Mouse (Mus musculus) testis, adult 2 months (tissue): ENCODE measurements around the gene Unc119b. TPM values are rescaled to one million over a fixed set of nuclear protein-coding genes. Genes with fewer than 3 reads are reported as not detected.

Experiments
- H3K27ac ChIP-seq: fragments of 200-500 bp; 2 replicates; pipeline ENCODE4 v1.5.1; 2012; ENCODE audit warnings: low read depth, low read length; ENCODE audit not compliant: control insufficient read depth, insufficient read depth
- H3K27me3 ChIP-seq: fragments of 200-500 bp; 2 replicates; pipeline ENCODE4 v1.6.1; 2012; ENCODE audit warnings: mild to moderate bottlenecking, low read length, moderate library complexity; ENCODE audit not compliant: control insufficient read depth, insufficient read depth
- H3K36me3 ChIP-seq: fragments of 200-500 bp; 2 replicates; pipeline ENCODE4 v1.6.1; 2012; ENCODE audit warnings: mild to moderate bottlenecking, low read length; ENCODE audit not compliant: control insufficient read depth, insufficient read depth
- H3K4me1 ChIP-seq: fragments of 200-500 bp; 2 replicates; pipeline ENCODE4 v1.6.1; 2012; ENCODE audit warnings: low read length; ENCODE audit not compliant: control insufficient read depth, insufficient read depth
- H3K4me3 ChIP-seq: fragments of 200-500 bp; 2 replicates; pipeline ENCODE4 v1.5.1; 2012; ENCODE audit warnings: low read depth, mild to moderate bottlenecking, low read length, moderate library complexity, mixed read lengths; ENCODE audit not compliant: control insufficient read depth
- CTCF ChIP-seq: fragments of 200-500 bp; IDR thresholded peaks from 2 replicates; pipeline ENCODE4 v1.5.1; 2012; ENCODE audit warnings: low read depth, mild to moderate bottlenecking, inconsistent platforms, low read length, moderate library complexity; ENCODE audit not compliant: control insufficient read depth, insufficient read depth, insufficient replicate concordance
- POLR2A ChIP-seq: fragments of 200-500 bp; IDR thresholded peaks from 2 replicates; pipeline ENCODE4 v1.6.1; 2012; ENCODE audit warnings: low read depth, mild to moderate bottlenecking, inconsistent platforms, low read length, moderate library complexity; ENCODE audit not compliant: control insufficient read depth
- polyA plus RNA-seq: library from polyadenylated mRNA; depleted of rRNA; stranded (reverse); fragments of >200 nt; gene quantifications from 2 replicates; pipeline ENCODE4 v1.2.3, GENCODE M21; 2012

Gene Unc119b
- polyA plus RNA-seq, 1 experiment = 15.7 TPM

- Histone ChIP-seq H3K4me3 (no peak within 1 kb of the TSS), H3K4me1 (no peaks in the 10 kb centered on the region), H3K27me3 (no peaks in the 10 kb centered on the region), H3K36me3 (peaks cover 4% of the 10 kb centered on the region; the same call in 1 of the 2 replicates), H3K27ac (no peak within 1 kb of the TSS)
- TF ChIP-seq POLR2A (no peak), CTCF (no peak)
Observed at GRCm38 (mm10) chr5:115098195-115098594, 36.6 kb downstream of the Unc119b start, which contains the start of gene Gm10401. Gene Gm10401, minus strand, starts transcription at chr5:115098295.

- H3K36me3 ChIP-seq = peaks cover 7% of the 10 kb centered on the region
- TF ChIP-seq CTCF (no peak), POLR2A (no peak)
Observed at GRCm38 (mm10) chr5:115091776-115092175, 43.0 kb downstream of the Unc119b start.

DNA sequence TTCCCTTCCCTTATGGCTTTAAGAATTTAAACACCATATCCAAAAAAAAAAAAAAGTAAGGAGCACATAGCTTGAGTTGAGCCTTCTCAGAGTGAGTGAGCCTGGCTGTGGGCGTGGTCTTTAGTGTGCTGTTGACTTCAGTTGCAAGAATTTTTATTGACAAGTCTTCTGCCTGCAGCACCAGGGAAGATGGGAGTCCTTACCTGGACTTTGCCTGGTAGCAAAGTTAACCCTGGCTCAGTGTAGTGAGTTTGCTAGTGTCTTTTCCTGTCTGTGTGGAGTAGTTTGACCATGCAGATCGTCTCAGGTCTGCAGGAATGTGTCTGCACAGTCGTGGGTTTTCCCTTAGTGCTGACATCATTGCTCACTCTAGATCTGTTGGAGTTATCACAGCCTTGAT lies 43.8 kb downstream of the Unc119b start:
- peaks cover 6% of the 10 kb centered on the region for H3K36me3 ChIP-seq
- H3K4me1 ChIP-seq = no peaks in the 10 kb centered on the region
- H3K4me3 ChIP-seq = no peak overlapping the region
- no peaks in the 10 kb centered on the region for H3K27me3 ChIP-seq
- TF ChIP-seq POLR2A = no peak
- no peak for TF ChIP-seq CTCF
- no peak overlapping the region for H3K27ac ChIP-seq

More at GRCm38 (mm10) chr5:115091776-115092175, 43.0 kb downstream of the Unc119b start:
- H3K27ac ChIP-seq = no peak overlapping the region
- no peaks in the 10 kb centered on the region for H3K27me3 ChIP-seq
- H3K4me1 ChIP-seq = no peaks in the 10 kb centered on the region
- H3K4me3 ChIP-seq = no peak overlapping the region

- TF ChIP-seq POLR2A (no peak), CTCF (no peak)
- Histone ChIP-seq H3K36me3 (peaks cover 6% of the 10 kb centered on the region), H3K4me3 (no peak overlapping the region), H3K27ac (no peak overlapping the region), H3K4me1 (no peaks in the 10 kb centered on the region), H3K27me3 (no peaks in the 10 kb centered on the region)
Observed at GRCm38 (mm10) chr5:115089592-115090268, 45.0 kb downstream of the Unc119b start.

GRCm38 (mm10) chr5:115085675-115086074 lies 49.1 kb downstream of the Unc119b start:
- peaks cover 7% of the 10 kb centered on the region for H3K36me3 ChIP-seq
- H3K4me1 ChIP-seq = no peaks in the 10 kb centered on the region
- H3K27me3 ChIP-seq = no peaks in the 10 kb centered on the region
- TF ChIP-seq POLR2A (no peak), CTCF (no peak)
- H3K27ac ChIP-seq = no peak overlapping the region
- no peak overlapping the region for H3K4me3 ChIP-seq

DNA sequence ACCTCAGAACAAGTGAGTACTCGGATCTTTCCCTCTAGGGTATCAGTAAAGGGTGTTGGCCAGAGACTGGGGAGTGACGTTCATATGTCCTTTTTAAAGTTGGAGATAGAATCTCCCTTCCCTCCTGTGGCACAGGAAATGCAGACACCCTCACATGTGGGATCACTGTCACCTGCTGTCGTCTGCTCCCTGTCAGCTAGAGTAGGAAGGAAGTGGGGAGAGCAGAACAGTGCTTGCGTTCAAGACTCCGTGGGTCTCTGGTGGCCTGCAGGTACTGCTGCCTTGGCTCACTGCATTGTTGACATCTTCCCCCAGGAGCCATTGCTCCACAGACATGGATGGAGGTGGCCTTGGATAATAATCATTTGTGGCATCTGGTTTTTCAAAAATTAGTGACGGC lies 51.3 kb downstream of the Unc119b start:
- no peaks in the 10 kb centered on the region for H3K27me3 ChIP-seq
- no peak overlapping the region for H3K27ac ChIP-seq
- no peak overlapping the region for H3K4me3 ChIP-seq
- no peak for TF ChIP-seq CTCF
- no peak for TF ChIP-seq POLR2A
- H3K36me3 ChIP-seq = peaks cover 6% of the 10 kb centered on the region
- no peaks in the 10 kb centered on the region for H3K4me1 ChIP-seq

- no peak overlapping the region for H3K4me3 ChIP-seq
- no peaks in the 10 kb centered on the region for H3K4me1 ChIP-seq
- no peaks in the 10 kb centered on the region for H3K27me3 ChIP-seq
- no peak for TF ChIP-seq POLR2A
- H3K27ac ChIP-seq = no peak overlapping the region
- H3K36me3 ChIP-seq = peaks cover 6% of the 10 kb centered on the region
Observed at GRCm38 (mm10) chr5:115081636-115082035, 53.1 kb downstream of the Unc119b start.
